Mouse (Mus musculus) gastrocnemius, adult 2 months (tissue): ENCODE measurements around the gene Serpine2. TPM values are rescaled to one million over a fixed set of nuclear protein-coding genes. Genes with fewer than 3 reads are reported as not detected.
A peak's percentile ranks its signal among the peaks of the same experiment; 100 is the strongest.

ENCODE experiments used
- DNase-seq: peaks from one replicate; pipeline ENCODE4 v3.0.0; 2022
- H3K27ac ChIP-seq: fragments of 200-600 bp; 2 replicates; pipeline ENCODE4 v1.8.1; 2022; ENCODE audit warnings: mild to moderate bottlenecking
- H3K4me3 ChIP-seq: fragments of 200-600 bp; 2 replicates; pipeline ENCODE4 v1.8.1; 2022; ENCODE audit warnings: mild to moderate bottlenecking, moderate library complexity
- CTCF ChIP-seq: fragments of 200-600 bp; IDR thresholded peaks from 2 replicates; pipeline ENCODE4 v1.8.1; 2022; ENCODE audit warnings: antibody characterized with exemption, mild to moderate bottlenecking, moderate library complexity
- intact Hi-C: fragments of 180-260 bp; cut with DNase I; formaldehyde crosslinking; loops from one replicate; pipeline ENCODE4 v1.15.1; 2025
- total RNA-seq, 2 experiments: library from RNA; stranded (reverse); gene quantifications; 2 replicates each; pipeline ENCODE4 v1.2.3; 2021

Gene Serpine2
- total RNA-seq, 2 experiments from 2014 or later = 72.3 to 125 TPM

GRCm38 (mm10) chr1:79751186-79751585, 109.8 kb downstream of the Serpine2 start:
- DNase-seq = no peak
- intact Hi-C loops = loop anchor here (5.0 kb wide), 1 partner anchor 44 kb away; no protein-coding TSS in a partner anchor
- Histone ChIP-seq H3K27ac (peak overlapping the region; percentile 97), H3K4me3 (peak overlapping the region; percentile 7; the same call in 1 of the 2 replicates)
- TF ChIP-seq CTCF = no peak

- peak overlapping the region; percentile 81 for H3K27ac ChIP-seq
- TF ChIP-seq CTCF = no peak
- H3K4me3 ChIP-seq = no peak overlapping the region
- DNase-seq = peak; percentile 80
- intact Hi-C loops = no loop called here
Observed at GRCm38 (mm10) chr1:79746056-79746455, 114.9 kb downstream of the Serpine2 start.

Other genes with a start within 250 kb of the Serpine2 start
- gene Ap1s3, start 189.2 kb downstream of the Serpine2 start, total RNA-seq = not detected
- gene Mrpl44, start 85.2 kb downstream of the Serpine2 start, total RNA-seq = 10 to 100 TPM; 27.9 to 34.5 TPM
- gene Wdfy1, start 85.0 kb downstream of the Serpine2 start, total RNA-seq = 10 to 100 TPM; 10.9 to 11.5 TPM